Mouse (Mus musculus) layer of hippocampus, postnatal 10 days (tissue): ENCODE measurements around the gene Doc2b. TPM values are rescaled to one million over a fixed set of nuclear protein-coding genes. Genes with fewer than 3 reads are reported as not detected.

Experiments
- DNase-seq, 2 experiments: peaks; one replicate each; pipeline ENCODE4 v3.0.0; 2021; ENCODE audit warnings: low spot score in 2 of 2
- long read RNA-seq: library from polyadenylated mRNA; stranded (forward); transcript quantifications from one replicate; pipeline ENCODE4 v2.0.0, GENCODE M21; 2023
- total RNA-seq, 2 experiments: library from RNA; stranded (reverse); gene quantifications; 2 replicates each; pipeline ENCODE4 v1.2.3; 2021

The Doc2b gene
- total RNA-seq = 10 to 100 TPM; 76.5 to 82.5 TPM
- long read RNA-seq, full-length matches to known transcripts = 2 of 15 reads
- long read RNA-seq, partial matches to known transcripts = 0 of 15 reads
- long read RNA-seq, other reads (novel, unspliced or antisense) = 13 of 15 reads

DNA sequence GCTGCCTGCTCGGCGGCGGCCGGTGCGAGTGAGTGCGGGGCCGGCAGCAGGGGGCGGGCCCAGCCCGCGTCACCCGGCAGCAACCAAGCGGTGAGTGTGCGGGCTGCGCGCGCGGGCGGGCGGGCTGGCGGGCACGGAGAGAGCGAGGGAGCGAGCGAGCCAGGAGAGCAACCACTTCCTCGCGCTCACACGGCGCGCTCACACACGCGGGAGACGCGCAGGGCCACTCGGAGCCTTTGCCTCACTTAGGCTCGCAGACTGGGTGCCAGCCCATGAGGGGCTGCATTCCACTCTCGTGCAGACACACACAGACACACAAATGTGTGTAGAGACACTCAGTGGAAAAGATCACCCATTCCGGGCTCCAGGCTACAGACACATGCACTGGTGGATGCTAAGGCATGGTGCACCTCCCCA, at the start of gene Doc2b:
TSS of gene Doc2b (minus strand) at position 21 of the 417 bp plus-strand sequence.
- peak; percentile 74 to 77 for DNase-seq

DNA sequence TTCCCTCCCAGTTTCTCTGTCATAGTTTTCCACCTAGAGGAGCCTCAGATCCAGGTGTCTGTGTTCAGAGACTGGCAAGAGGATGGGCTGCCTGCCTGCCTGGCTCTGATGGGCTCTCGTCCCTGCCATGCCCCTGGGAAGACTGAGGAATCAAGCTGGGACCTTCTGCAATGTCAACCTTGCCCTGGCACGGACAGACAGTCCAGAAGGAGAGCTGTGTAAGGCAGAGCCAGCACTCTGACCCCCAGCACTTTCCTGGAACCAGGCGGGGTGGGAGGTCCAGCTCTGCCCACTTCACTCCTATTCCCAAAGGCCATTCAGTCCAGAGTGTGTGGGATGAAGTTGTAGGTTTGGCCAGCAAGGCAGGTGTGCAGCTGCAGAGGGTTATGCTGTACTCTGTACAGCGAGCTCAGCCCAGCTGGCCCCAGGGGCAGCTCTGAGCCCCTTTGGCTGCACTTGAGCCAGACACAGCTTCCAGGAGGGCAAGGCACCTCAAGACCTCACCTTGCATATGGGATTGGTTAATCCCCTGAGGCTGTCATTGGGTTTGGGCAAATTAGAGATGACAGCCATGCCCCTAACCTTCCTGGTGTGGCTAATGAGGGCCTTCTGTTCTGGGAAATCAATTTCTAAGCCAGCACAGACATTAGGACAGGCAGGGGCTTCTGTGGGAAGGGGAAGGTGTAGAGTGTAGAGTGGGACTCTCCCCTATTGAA, 47.2 kb upstream of the Doc2b start:
- DNase-seq = no peak

DNA sequence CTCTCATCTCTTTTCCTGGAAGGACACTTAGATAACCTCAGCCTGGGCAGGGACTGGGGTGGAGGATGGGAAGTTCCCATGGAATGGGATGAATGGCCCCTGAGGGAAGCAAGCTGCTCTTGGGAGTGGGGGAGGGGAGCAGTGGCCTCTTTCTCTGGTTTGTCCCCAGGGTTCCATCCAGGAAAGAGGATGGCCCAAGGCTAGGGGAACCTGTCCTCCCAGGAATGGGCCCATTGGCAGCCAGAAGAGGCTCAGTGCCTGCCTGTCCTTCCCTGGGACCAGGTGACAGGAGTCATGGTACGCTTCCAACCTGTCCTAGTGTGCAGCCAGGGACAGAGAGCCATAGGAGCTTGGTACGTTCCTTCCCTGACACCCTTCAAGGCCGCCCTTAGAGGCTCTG, 45.7 kb upstream of the Doc2b start:
- DNase-seq = no peak

DNA sequence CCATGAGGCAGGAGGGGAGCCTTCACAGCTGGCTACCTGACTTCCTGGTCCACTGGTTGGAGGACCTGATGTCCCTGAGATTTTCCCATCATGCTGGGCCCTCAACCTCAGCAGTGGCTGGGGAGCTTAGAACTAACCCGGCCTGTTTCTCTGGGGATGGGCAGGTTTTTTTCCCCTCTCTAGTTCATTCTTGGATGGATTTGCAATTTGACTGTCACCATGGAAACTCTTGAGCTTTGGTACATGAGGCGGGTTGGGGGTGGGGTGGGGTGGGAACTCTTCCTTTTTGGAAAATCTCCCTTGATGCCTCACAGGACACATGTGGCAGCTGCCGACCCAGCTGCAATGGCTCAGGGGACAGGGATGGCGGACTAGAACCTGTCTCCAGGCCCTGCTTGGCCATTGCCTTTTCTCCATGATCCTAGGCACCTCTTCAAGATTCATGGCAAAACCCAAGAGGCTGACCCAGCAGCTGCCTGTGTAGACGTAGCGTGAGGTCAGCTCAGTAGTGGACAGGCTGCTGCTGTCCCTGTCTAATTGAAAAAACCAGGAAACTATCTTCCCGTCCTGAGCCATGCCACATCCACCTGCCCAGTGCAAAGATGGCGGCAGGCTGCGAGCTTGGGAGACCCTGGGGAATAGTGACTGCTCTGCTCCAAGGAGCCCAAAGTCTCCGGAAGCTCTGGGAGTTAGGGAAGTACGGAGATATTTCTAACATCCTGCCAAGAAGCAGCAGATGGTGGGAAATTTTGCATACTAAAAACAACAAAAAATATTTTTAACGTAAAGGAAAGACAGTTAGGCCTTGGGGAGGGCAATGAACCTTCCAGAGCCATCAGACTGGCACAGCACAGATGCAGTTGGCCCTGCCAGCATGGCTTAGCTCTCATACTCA, 43.9 kb upstream of the Doc2b start:
- no peak for DNase-seq

DNA sequence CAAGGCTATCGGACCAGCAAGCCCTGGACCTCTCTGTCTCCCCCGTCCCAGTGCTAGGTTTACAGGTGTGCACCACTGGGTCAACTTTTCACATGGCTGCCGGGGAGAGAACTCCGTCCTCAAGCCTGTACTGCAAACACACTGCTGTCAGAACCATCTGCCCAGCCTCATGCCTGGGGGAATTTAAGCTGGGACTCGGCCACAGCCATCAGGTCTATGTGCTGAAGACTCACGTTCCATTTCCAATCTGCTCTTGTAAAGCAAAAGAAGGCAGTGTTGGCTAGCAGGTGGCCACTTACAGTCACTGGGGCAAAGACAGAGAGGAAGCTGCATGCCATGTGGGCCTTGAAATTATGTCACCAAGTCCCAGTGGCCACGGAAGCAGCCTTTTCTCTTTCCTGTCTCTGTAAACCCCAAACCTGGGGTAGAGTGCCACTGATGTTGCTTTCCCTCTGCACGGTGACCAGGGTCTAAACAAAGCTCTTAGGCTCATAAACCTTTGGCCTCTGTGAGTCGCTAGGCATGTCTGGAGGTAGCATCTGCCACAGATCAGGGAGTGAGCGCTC, 43.1 kb upstream of the Doc2b start:
- DNase-seq = no peak

DNA sequence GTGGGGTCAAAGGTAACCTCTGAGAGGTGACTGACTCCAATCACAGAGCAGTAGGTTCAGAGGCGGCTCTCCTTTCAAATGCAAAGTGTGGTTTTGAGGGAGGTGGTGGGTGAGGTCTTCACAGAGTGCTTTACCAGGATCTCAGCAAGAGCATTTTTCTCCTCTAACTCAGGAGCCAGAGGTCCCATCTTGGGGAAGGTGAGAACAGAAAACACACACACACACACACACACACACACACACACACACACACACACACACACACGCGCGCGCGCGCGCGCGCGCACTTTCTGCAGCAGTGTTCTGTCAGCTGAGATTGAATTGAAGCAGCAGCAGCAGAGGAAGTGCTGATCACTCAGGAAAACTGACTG, 40.4 kb upstream of the Doc2b start:
- DNase-seq = no peak

DNA sequence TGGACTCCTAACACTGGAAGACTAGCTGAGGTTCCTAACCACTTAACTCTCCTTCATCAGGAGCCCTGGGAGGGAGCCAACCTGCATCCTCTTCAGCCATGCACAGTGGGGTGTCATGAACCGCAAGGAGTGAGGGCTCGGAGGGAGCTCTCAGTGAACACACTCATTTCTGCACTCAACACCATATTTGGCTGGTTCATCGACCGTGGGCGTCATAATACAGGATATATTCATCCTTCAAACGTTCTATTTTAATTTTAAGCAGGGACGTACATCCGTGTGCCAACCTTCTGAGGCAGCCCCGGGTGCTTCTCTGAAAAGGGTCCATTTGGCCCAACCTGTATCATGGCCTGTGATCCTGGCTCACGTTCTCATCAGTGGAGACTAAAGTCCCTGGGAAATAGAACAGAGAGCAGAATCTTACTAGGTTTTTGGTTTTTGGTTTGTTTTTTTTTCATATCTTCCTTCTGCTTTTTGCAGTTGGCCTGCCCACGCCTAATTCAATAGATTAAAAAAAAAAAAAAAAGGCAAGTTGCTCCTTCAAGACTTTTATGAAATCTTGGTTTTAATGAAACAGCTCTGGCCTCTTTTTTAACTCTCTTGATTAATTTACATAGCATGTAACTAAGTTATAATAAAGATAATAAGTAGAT, 39.9 kb upstream of the Doc2b start:
- no peak for DNase-seq

DNA sequence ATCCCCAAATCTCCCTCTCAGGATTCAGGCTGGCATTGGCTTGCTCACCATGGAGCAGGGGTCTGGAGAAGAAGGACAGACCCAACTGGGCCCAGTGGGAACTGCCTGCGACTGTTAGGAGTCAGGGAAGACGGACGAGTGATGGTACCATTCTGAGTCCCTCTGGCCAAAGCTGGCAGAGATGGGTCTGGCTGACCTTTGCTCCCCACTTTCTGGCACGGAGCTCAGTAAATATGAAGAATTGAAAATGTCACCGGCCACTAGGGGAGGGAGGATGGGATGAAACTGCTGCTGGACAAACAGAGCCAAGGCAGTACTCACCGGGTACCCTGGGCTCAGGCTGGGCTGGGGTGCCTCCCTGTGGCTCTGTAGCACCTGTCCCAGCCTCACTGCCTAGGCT, 37.2 kb upstream of the Doc2b start:
- no peak for DNase-seq

DNA sequence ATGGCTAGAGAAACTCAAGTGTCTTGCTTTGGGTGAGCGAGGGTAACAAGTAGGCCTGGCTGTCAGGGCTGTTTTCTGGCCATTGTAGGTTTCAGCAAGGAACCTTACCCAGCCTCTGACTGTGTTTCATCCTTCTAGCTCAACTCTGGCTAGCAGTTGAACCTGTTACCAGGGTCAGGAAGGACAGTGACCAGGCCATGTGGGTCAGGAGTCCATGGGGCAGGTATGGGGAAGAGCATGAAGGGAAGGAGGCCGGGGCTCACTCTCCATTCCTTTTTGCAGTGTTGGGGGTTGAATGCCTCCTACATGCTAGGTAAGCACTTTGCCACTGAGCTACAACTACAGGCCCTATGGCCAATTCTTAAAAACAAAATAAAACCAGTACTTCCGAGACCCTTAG, 34.5 kb upstream of the Doc2b start:
- no peak for DNase-seq

DNA sequence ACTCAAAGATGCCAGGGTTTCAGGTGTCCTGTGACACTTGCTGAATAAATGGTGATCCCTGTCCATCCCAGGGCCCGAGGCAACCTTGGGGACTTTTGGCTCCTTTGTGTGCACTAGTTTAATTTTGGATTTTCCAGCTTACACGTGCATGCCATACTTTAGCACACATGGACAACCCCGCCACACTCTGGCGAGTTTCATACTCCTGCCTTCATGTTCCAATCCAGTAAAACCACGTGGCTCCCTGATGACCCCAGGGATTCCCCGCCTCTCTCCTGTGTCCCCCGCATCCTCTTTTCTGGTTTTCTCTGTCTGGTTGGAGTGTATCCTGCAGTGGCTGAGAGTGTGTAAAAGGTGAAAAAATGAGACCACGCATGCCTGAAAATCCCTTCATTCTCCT, 31.6 kb upstream of the Doc2b start:
- no peak for DNase-seq

DNA sequence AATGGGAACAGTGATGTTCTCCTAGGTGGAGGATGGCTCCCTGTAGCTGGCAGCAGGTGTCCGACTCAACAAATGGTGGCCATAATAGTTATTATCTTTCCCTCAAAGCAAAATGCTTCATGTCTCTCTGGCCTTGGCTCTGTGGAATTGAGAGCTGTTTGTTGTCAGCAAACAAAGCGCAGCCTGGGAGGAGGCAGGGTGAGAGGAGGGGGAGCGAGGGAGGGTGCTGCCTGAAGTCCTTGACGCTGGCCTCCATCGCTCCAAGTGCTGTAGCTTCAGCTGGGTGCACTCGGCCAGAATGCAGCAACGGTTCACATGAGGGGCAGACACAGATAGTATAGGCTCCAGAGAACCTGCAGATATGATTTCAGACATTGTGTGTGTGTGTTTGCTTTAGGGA, 27.7 kb upstream of the Doc2b start:
- DNase-seq = no peak

DNA sequence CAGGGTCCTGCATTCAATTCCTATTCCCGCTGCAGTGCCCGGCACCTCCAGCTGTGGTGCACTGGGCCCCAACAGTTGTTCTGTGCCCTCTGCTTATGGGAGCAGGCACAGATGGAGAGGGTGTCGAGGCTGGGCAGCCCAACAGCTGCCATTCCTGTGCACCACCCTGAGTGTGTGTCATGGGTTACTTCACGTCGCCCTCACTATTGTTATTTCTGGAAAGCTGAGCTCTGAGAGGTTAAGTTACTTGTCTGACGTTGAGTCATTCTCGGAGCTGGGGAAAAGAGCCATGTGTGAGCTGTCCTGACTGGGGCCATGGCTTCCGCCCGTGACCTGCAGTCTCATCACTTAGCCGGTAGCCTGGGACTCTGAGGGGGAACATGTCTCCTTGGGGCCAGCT, 17.2 kb upstream of the Doc2b start:
- DNase-seq = no peak

DNA sequence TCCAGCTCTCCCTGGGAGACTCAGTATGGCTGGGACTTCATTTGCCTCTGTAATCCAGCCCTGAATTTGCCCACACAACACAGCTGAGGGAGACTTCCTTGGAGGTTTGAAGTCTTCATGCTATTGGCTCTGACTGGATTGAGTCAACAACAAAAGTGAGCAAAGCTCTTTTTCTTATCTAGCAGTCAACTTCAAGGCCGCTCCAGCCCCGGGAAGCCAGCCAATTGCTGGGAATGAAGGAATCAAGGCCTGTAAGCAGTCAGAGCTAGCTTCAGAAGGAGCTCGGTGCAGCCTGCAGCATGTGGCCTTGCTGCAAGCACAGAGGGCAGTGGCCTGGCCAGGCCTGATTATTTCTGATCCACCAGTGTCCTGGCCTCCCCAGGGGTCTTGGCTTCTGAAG, 16.1 kb upstream of the Doc2b start:
- DNase-seq = peak; percentile 46 to 59

DNA sequence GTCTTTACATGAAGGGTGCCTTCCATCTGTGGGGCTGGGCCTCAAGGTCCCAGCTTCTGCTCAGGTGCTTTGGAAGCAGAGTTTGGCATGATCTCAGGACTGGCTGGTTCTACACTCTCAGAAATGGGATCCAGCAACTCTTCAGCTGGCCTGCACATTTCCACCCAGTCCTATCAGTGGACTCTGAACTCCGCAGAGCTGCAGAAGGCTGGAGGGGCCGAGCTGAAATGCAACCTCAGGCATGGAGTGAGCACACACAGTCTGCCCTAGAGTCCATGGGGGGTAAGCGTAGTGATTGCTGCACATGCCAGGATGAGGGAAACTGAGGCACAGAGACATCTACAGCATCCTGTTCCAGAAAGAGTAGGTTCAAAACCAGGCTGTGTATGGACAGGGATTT, 14.7 kb upstream of the Doc2b start:
- DNase-seq = no peak

DNA sequence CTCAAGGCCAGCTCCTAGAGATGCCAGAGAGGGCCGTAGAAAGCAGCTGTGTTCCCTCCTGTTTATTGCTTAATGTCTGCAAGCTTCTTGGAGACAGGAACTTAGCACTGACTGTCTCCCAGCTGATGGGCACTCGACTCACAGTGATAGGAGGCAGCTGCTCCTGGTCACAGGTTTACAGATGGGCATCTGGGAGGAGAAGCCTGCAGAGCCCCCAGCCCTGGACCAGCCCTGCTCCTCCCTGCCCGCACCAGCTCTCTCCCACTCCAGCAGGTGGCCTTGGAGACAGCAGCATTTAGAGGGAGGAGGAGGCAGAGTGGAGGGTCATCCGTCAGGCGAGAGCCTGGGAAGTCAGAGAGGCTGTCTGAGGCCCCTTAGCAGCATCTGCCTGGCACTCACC, 11.6 kb upstream of the Doc2b start:
- no peak for DNase-seq

DNA sequence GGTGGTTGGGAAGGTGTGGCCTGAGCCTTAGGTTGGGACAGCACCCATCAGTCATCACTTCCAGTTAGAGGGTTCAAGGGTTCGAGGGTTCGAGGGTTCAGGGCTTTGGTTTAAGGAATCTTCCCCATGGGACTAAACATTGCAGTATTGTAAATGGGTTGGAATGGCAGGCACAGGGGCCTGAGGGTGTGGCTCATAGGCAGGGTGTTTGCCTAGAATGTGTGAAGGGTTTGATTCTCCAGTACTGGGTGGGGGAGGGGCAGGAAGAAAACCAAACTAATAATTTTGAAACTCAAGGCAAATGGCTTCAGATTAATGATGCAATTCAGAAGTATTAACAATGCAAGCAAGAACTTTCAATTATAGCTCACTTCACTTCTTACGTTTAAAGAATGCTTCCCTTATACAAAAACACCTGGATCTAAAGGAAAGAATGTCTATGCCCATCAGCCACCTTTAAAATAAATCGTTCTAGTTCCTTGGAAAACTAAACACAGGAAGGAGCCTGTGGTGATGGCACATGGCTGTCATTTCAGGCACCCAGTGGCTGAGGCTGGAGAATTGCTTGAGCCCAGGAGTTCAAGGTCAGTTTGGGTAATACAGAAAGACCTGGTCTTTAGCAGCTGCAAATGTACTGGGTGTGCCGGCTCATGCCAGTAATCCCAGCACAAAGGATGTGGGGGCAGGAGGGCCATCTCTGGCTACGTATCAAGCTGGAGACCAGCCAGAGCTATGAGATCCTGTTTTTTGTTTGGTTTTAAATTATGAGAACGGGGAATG, 6.1 kb upstream of the Doc2b start:
- no peak for DNase-seq

DNA sequence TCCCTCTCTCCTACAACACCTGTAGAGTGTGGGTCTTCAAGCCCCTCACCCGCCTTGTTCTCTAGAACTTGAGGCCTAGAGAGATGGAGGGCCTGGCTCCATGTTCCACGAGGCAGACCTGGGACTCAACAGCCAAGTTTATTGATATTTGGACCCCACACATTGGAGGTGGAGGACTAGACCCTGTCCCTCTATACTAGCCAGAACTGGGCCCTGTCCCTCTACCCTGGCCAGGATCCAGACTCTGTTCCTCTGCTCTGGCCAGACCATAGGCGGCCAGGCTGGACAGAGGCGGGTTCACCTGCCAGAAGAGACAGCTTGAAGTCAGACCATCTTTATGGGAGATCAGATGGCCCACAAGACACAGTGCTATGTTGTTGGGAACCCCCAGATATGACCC, 5.5 kb upstream of the Doc2b start:
- no peak for DNase-seq

DNA sequence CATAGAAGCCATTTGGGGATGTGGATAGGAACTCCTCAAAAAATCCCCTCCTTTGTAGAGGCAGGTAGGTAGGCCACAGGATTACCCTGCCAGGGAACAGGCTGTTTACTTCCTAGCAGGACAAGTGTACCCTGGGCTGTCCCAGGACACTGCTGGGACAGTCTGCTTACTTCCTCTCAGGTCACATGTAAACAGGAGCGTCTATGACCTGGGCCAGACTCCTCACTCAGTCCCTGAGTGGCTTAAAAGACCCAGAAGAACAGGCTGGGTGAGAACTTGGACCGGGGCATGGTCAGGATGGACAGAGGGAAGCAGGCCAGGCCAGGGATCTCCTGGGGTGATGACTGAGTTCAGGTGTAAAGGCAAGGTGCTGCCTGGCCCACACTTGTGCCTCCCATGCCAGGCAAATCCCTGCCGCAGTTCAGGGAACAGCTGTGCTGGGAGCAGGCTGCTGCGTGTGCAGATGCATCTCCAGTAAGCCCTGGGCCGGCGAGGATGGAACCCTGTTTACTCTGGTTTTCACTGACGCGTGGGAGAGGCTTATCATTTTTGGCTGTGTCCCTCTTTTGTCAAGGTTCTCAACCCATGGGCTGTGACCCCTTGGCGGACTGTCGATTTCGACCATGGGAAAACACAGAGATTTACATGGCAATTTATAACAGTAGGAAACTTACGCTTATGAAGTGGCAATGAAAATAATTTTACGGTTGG, 842 bp upstream of the Doc2b start:
- no peak for DNase-seq

DNA sequence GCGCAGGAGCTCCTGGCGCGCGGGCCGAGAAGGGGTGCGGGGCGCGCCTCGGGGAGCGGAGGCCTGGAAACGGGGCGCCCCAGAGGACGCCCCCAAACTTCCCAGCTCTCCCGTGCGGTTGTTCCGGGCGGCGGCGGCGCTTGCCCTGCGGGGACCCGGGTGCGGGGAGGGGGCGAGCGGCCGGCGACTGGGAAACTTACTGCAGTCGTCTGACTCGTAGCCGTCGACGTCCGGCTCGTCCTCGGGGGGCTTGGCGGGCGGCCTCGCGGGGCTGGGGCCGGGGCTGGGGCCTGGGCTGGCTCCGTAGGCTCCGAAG, 570 bp downstream of the Doc2b start:
- DNase-seq = peak in 1 of 2 experiments; percentile 38

DNA sequence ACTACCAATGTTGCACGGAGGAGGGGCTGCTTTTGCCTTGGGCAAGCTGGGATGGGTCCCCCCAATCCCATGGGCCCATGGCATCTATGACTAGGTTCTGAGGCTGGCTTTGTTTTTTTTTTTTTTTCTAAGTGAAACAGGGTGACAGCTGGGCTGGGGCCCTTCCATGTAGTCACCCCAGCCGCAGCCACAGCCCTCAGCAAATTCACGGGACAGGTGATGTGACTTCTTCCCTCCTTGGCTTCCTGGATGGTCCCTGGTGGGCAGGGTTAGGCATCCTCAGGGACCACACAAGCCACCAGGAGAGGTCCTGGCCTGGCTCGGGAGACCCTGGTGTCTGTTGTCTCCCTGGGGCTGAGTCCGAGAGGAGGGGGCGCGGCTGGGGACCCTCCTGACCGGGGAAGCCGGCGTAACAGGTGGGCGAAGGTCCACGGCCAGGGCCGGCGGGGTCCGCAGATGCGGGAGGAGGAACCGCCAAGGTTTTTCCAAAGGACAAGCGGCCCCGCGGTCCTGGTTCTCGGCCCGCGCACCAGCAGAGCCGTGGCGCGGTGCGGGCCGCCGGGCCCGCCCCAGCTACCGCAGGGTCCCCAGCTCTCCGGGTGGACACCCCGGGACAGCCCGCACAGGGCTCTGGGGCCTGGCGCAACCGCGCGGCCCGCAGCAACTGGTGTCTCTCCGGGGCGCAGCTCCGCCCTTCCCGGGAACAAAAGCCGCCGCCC, 1.1 kb downstream of the Doc2b start:
- DNase-seq = no peak
